Mouse (Mus musculus) thymus, adult 2 months (tissue): Measurements from ENCODE around the gene Lmna. TPM values are rescaled to one million over a fixed set of nuclear protein-coding genes. Genes with fewer than 3 reads are reported as not detected.
A peak's percentile ranks its signal among the peaks of the same experiment; 100 is the strongest.

ENCODE experiments used
- DNase-seq: peaks from one replicate; pipeline ENCODE4 v3.0.0; 2021
- H3K27ac ChIP-seq: fragments of 200-500 bp; 2 replicates; pipeline ENCODE4 v1.5.1; 2012; ENCODE audit warnings: low read length, control low read depth; ENCODE audit not compliant: control insufficient read depth, insufficient read depth
- H3K27me3 ChIP-seq: fragments of 200-500 bp; 2 replicates; pipeline ENCODE4 v1.6.1; 2012; ENCODE audit warnings: mild to moderate bottlenecking, low read length, moderate library complexity, mixed read lengths; ENCODE audit not compliant: control insufficient read depth, insufficient read depth
- H3K36me3 ChIP-seq: fragments of 200-500 bp; 2 replicates; pipeline ENCODE4 v1.6.1; 2012; ENCODE audit warnings: mild to moderate bottlenecking, low read length, moderate library complexity; ENCODE audit not compliant: control insufficient read depth, insufficient read depth
- H3K4me1 ChIP-seq: fragments of 200-500 bp; replicated peaks from 2 replicates; pipeline ENCODE4 v1.6.1; 2012; ENCODE audit warnings: low read length; ENCODE audit not compliant: control insufficient read depth, insufficient read depth
- H3K4me3 ChIP-seq: fragments of 200-500 bp; 2 replicates; pipeline ENCODE4 v1.5.1; 2012; ENCODE audit warnings: mild to moderate bottlenecking, low read length, control low read depth, moderate library complexity; ENCODE audit not compliant: control insufficient read depth, insufficient read depth
- CTCF ChIP-seq: fragments of 200-500 bp; IDR thresholded peaks from 2 replicates; pipeline ENCODE4 v1.5.1; 2012; ENCODE audit warnings: mild to moderate bottlenecking, control low read depth, low read length, moderate library complexity, borderline replicate concordance; ENCODE audit not compliant: control insufficient read depth, poor library complexity, insufficient read depth; ENCODE audit errors: extremely low read depth
- POLR2A ChIP-seq: fragments of 200-500 bp; IDR thresholded peaks from 2 replicates; pipeline ENCODE4 v1.6.1; 2012; ENCODE audit warnings: mild to moderate bottlenecking, low read length, control low read depth, moderate library complexity; ENCODE audit not compliant: control insufficient read depth, poor library complexity, insufficient read depth; ENCODE audit errors: extremely low read depth
- WGBS: fragments of 180-500 bp; shearing (Covaris S2); methylation state at CpG from one replicate; pipeline ENCODE4 v1.1.7; 2018; 5-methylcytosine and 5-hydroxymethylcytosine counted together
- polyA plus RNA-seq: library from polyadenylated mRNA; depleted of rRNA; stranded (reverse); fragments of >200 nt; gene quantifications from 2 replicates; pipeline ENCODE4 v1.2.3, GENCODE M21; 2012

Lmna gene
- polyA plus RNA-seq, 1 experiment = 61.1 TPM

GRCm38 (mm10) chr3:88452246-88452645 is 57.5 kb downstream of the Lmna start:
- Histone ChIP-seq H3K27ac (peak overlapping the region; percentile 77), H3K4me1 (peaks cover 71% of the 10 kb centered on the region), H3K36me3 (no peaks in the 10 kb centered on the region), H3K27me3 (no peaks in the 10 kb centered on the region), H3K4me3 (no peak overlapping the region)
- WGBS = 5% methylated on average over 5 of the region's 5 CpGs
- TF ChIP-seq POLR2A (no peak), CTCF (no peak)
- DNase-seq = peak; percentile 46

DNA sequence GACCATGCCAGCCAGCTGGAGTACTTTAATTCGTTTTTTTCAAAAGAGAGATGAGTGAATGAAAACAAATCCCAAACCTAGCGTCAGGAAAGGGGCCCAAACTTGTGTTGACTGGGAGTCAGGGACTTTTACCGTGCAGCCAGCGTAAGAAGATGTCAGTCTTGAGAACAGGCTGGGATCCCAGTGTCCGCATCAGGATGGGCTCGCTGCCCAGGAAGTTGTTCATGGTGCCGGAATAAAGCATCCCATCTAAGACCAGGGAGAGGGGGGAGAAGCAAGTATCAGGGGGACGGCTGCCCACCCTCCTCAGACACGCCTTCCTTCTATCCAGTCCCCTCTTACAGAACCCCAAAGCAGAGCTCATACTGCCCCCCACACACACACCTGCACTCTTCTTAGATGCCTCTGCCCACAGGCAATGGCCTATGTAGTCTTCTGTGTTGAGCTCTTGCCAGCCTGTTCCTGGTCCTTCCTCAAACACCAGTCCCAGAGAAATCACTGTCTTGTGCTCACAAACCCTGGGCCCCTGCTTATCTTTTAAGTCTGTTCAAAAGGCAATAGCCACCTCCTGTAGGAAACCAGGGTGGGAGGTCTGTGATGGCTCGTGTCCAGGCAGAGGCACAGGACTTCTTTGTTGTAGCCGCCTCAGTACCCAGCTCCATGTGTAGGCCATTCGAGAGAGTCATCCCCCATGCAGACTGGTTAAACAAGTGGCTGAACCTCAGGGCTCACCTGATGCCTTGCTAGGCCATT is 59.2 kb downstream of the Lmna start:
- Histone ChIP-seq H3K36me3 (no peaks in the 10 kb centered on the region), H3K4me1 (peaks cover 67% of the 10 kb centered on the region), H3K27ac (no peak overlapping the region), H3K27me3 (no peaks in the 10 kb centered on the region), H3K4me3 (no peak overlapping the region)
- WGBS = 88% methylated on average over 12 of the region's 12 CpGs
- TF ChIP-seq POLR2A (no peak), CTCF (no peak)
- DNase-seq = no peak

GRCm38 (mm10) chr3:88449395-88450023 is 60.2 kb downstream of the Lmna start:
- 90% methylated on average over 21 of the region's 21 CpGs for WGBS
- no peak overlapping the region for H3K4me3 ChIP-seq
- no peak for DNase-seq
- H3K27me3 ChIP-seq = no peaks in the 10 kb centered on the region
- H3K36me3 ChIP-seq = no peaks in the 10 kb centered on the region
- H3K27ac ChIP-seq = no peak overlapping the region
- no peak for TF ChIP-seq CTCF
- TF ChIP-seq POLR2A = no peak
- peaks cover 60% of the 10 kb centered on the region for H3K4me1 ChIP-seq

GRCm38 (mm10) chr3:88448443-88448842 is 61.3 kb downstream of the Lmna start:
- TF ChIP-seq POLR2A = no peak
- Histone ChIP-seq H3K27me3 (no peaks in the 10 kb centered on the region), H3K36me3 (no peaks in the 10 kb centered on the region), H3K4me1 (peaks cover 50% of the 10 kb centered on the region), H3K4me3 (no peak overlapping the region), H3K27ac (no peak overlapping the region)
- DNase-seq = no peak
- 39% methylated on average over 8 of the region's 8 CpGs for WGBS

- H3K36me3 ChIP-seq = no peaks in the 10 kb centered on the region
- 90% methylated on average over 8 of the region's 8 CpGs for WGBS
- TF ChIP-seq POLR2A = no peak
- no peak for TF ChIP-seq CTCF
- no peak for DNase-seq
- H3K27ac ChIP-seq = no peak overlapping the region
- H3K4me1 ChIP-seq = peaks cover 43% of the 10 kb centered on the region
- H3K27me3 ChIP-seq = no peaks in the 10 kb centered on the region
- H3K4me3 ChIP-seq = no peak overlapping the region
Observed at GRCm38 (mm10) chr3:88447676-88448183, 62.0 kb downstream of the Lmna start.

DNA sequence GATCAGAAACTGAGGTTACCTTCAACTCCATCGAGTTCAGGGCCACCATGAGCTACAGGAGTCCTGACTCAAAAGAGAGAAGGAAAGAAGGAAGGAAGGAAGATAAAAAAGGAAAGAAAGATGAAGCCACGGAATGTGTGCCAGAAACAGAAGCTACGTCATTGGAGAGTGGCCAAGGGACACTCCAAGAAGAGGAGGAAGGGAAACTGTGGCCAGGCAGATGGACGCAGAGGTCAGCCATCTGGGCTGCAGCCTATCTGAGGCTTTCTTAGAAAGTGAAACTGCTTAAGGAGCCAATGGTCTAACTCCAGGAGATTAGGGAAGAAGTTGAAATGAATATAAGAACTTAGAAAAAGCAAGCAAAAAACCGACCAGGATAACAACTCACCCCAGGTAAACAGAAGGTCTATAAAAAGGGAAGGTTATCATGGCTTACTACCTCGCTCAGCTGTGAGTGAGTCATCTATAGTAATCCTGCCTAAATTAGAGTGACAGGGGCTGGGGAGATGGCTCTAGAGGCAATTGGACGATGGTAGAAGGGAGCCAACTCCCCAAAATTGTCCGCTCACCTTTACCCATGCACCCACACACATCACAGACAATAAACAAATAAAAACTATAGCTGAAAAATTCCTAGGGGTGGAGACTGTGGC is 63.2 kb downstream of the Lmna start:
- 44% methylated on average over 8 of the region's 8 CpGs for WGBS
- Histone ChIP-seq H3K27ac (no peak overlapping the region), H3K4me3 (no peak overlapping the region), H3K4me1 (peaks cover 31% of the 10 kb centered on the region), H3K27me3 (no peaks in the 10 kb centered on the region), H3K36me3 (no peaks in the 10 kb centered on the region)
- TF ChIP-seq POLR2A (no peak), CTCF (no peak)
- DNase-seq = no peak
